Mouse (Mus musculus): ENCODE data around the gene Lrrc58. TPM values are rescaled to one million over a fixed set of nuclear protein-coding genes. Genes with fewer than 3 reads are reported as not detected.

Lrrc58 gene
- polyA plus RNA-seq, 1 experiment: 6.9 TPM

GRCm38 (mm10) chr16:37937276-37937675 lies 69.1 kb downstream of the Lrrc58 start:
- H3K4me2 ChIP-seq (ENCODE audit: low read depth): no peak overlapping the region
- no peaks in the 10 kb centered on the region for H3K79me2 ChIP-seq (ENCODE audit: control insufficient read depth, insufficient read depth)
- no peak overlapping the region for H3ac ChIP-seq (ENCODE audit: control insufficient read depth, insufficient read length)
- H3K4me3 ChIP-seq: no peak overlapping the region
- no peaks in the 10 kb centered on the region for H3K36me3 ChIP-seq (ENCODE audit: control insufficient read depth, insufficient read depth)
- no peaks in the 10 kb centered on the region for H3K27me3 ChIP-seq (ENCODE audit: control insufficient read depth, insufficient read depth, insufficient read length)
- TF ChIP-seq TCF12 (IDR thresholded peaks at IDR 0.05; ENCODE audit: insufficient read depth, poor library complexity, severe bottlenecking): no peak
- no peak for TF ChIP-seq POLR2AphosphoS2 (IDR thresholded peaks at IDR 0.05; ENCODE audit: insufficient read length, low read depth)
- TF ChIP-seq CEBPB (IDR thresholded peaks at IDR 0.05; ENCODE audit: insufficient read depth, poor library complexity, severe bottlenecking): no peak
- TF ChIP-seq REST (IDR thresholded peaks at IDR 0.05; ENCODE audit: insufficient read depth, insufficient read length): no peak
- no peak for TF ChIP-seq SRF (IDR thresholded peaks at IDR 0.05; ENCODE audit: control insufficient read depth, insufficient read length, low read depth)

Other genes with a start within 250 kb of the Lrrc58 start
- gene Ndufb4, start 213.9 kb upstream of the Lrrc58 start, polyA plus RNA-seq (2012; fragmentation: generic; extraction: Trizol): 86.0 TPM
- gene Fstl1, start 91.5 kb upstream of the Lrrc58 start, polyA plus RNA-seq (2012; fragmentation: generic; extraction: Trizol): 134 TPM
- gene Gm36028, start 7.2 kb upstream of the Lrrc58 start, polyA plus RNA-seq (2012; fragmentation: generic; extraction: Trizol): 0.08 TPM
- 0.06 TPM for gene Gpr156, start 48.1 kb downstream of the Lrrc58 start, polyA plus RNA-seq (2012; fragmentation: generic; extraction: Trizol)
- gene Gsk3b, start 220.6 kb downstream of the Lrrc58 start, polyA plus RNA-seq (2012; fragmentation: generic; extraction: Trizol): 18.7 TPM

All from myocyte (in vitro differentiated cells).